Mouse (Mus musculus): ENCODE results near the gene Lnpk. TPM values are rescaled to one million over a fixed set of nuclear protein-coding genes. Genes with fewer than 3 reads are reported as not detected.

Lnpk gene
- polyA plus RNA-seq, 1 experiment from 2014 or later = 35.1 TPM

DNA sequence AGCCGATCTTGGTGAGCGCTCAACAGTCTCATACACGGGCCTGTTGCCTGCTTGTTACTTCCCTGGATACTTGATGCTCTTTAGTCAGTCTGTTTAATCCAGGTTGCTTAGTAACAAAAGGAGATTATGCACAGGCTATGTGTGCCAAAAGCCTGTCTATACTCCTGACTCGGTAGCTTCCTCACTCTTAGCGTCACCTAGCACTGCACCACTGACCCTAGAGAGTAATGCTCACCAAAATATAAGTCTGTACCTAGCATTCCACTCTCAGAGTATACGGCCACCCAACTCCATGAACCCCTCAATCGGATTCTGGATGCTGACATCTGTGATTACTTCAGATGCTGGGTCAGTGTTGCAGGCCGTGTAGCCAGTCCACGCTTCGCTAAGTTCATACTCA is 97.1 kb downstream of the Lnpk start:
- H3K27ac ChIP-seq = no peak overlapping the region
- WGBS = 90% methylated on average over 10 of the region's 10 CpGs

More for the DNA sequence above, 97.1 kb downstream of the Lnpk start:
- H3K9me3 ChIP-seq (replicated peaks) = no peaks in the 10 kb centered on the region
- H3K4me3 ChIP-seq = no peak overlapping the region
- H3K27me3 ChIP-seq (ENCODE audit: low read depth, poor library complexity, severe bottlenecking) = no peaks in the 10 kb centered on the region; the same call in 1 of the 2 replicates
- H3K36me3 ChIP-seq = no peaks in the 10 kb centered on the region
- peaks cover 17% of the 10 kb centered on the region for H3K4me1 ChIP-seq
- no peak for DNase-seq (ENCODE audit: low spot score)

Other genes with a start within 250 kb of the Lnpk start
- 0.84 TPM in 1 of 2 replicates, not detected in the other for gene Evx2, start 80.1 kb upstream of the Lnpk start, polyA plus RNA-seq (2016; fragmentation: Nextera tagmentation; extraction: Ambion mirVana)
- 9.3 and 17.8 TPM in 2 replicates for gene Hoxd13, start 88.9 kb upstream of the Lnpk start, polyA plus RNA-seq (2016; fragmentation: Nextera tagmentation; extraction: Ambion mirVana)
- gene Hoxd12, start 95.6 kb upstream of the Lnpk start, polyA plus RNA-seq (2016; fragmentation: Nextera tagmentation; extraction: Ambion mirVana) = 26.0 and 44.8 TPM in 2 replicates
- gene Hoxd11, start 100.1 kb upstream of the Lnpk start, polyA plus RNA-seq (2016; fragmentation: Nextera tagmentation; extraction: Ambion mirVana) = 31.0 and 34.6 TPM in 2 replicates
- 51.1 and 68.0 TPM in 2 replicates for gene Hoxd10, start 112.5 kb upstream of the Lnpk start, polyA plus RNA-seq (2016; fragmentation: Nextera tagmentation; extraction: Ambion mirVana)
- 38.0 and 52.3 TPM in 2 replicates for gene Hoxd9, start 118.3 kb upstream of the Lnpk start, polyA plus RNA-seq (2016; fragmentation: Nextera tagmentation; extraction: Ambion mirVana)
- 11.6 and 17.4 TPM in 2 replicates for gene Hoxd8, start 125.2 kb upstream of the Lnpk start, polyA plus RNA-seq (2016; fragmentation: Nextera tagmentation; extraction: Ambion mirVana)
- 1.4 and 3.0 TPM in 2 replicates for gene Hoxd3, start 132.5 kb upstream of the Lnpk start, polyA plus RNA-seq (2016; fragmentation: Nextera tagmentation; extraction: Ambion mirVana)
- 1.2 and 2.3 TPM in 2 replicates for gene Hoxd4, start 132.5 kb upstream of the Lnpk start, polyA plus RNA-seq (2016; fragmentation: Nextera tagmentation; extraction: Ambion mirVana)
- gene Gm28230, start 147.3 kb upstream of the Lnpk start, polyA plus RNA-seq (2016; fragmentation: Nextera tagmentation; extraction: Ambion mirVana) = 0.70 and 0.79 TPM in 2 replicates
- gene Hoxd1, start 183.5 kb upstream of the Lnpk start, polyA plus RNA-seq (2016; fragmentation: Nextera tagmentation; extraction: Ambion mirVana) = 0.68 and 1.2 TPM in 2 replicates
- gene Mtx2, start 246.4 kb upstream of the Lnpk start, polyA plus RNA-seq (2016; fragmentation: Nextera tagmentation; extraction: Ambion mirVana) = 128 and 140 TPM in 2 replicates